Comparison of ENCODE assay signal across 21 mouse cellular contexts in the genomic region with DNA sequence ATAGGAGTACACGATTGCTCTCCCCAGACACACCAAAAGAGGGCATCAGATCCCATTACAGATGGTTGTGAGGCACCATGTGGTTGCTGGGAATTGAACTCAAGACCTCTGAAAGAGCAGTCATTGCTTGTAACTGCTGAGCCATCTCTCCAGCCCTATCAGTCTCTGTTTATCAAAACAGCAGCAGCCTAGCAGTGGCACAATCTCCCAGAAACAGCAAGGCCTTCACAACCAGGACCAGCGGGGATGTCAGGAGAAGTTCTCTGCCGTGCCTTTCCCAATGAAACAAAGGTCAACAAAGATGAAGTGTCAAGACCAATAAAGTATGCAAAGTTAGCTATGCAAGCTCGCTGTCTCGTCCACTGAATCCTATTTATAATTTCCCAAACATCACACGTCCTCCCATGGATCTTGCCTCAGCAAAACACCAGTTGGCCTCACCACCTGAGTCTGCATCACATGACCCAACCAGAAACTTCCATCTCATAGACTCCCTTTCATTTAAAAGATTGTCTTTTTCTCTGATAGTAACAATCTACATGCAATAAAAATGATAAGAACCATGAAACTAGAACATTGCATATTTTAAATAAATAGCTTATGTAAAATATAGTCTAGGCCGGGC. TPM values are rescaled to one million over a fixed set of nuclear protein-coding genes. Genes with fewer than 3 reads are reported as not detected.
DNase-seq lines count a peak whose midpoint lies in the region; ATAC-seq and TF ChIP-seq lines count a peak whose summit lies in the region.
"Had no signal": no experiment of that assay in that cellular context is flagged by ENCODE, and none has a peak within 500 bp of the region (broad histone marks: within the 10 kb centered on the region; RNA-seq: fewer than 3 reads in every experiment).

No protein-coding gene starts in this region.

- H3K36me3 ChIP-seq in liver, embryonic 13.5 days, result no peaks in the 10 kb centered on the region
- H3K36me3 ChIP-seq in liver, postnatal 0 days (replicated peaks; ENCODE audit: insufficient read depth, low read length), result no peaks in the 10 kb centered on the region
- H3K36me3 ChIP-seq in forebrain, embryonic 15.5 days, result no peaks in the 10 kb centered on the region
- H3K36me3 ChIP-seq: embryonic facial prominence, embryonic 12.5 days; heart, embryonic 10.5 days; hindbrain, embryonic 13.5 days had no signal

- peak; percentile 1 for DNase-seq in ES-CJ7 (ENCODE audit: low read depth, low spot score)
- DNase-seq in liver, embryonic 13.5 days, result no peak
- DNase-seq in liver, postnatal 0 days, result no peak
- DNase-seq in cerebellum, adult 18-20 months, result no peak
- DNase-seq in gastrocnemius, postnatal 10 days, result no peak
- DNase-seq in gastrocnemius, postnatal 4 days (ENCODE audit: low spot score in 2 of 2), result no peak
- DNase-seq: adrenal gland, adult 8-10 months; adrenal gland, postnatal 36 days; cerebellum, adult 8-10 months; cerebellum, postnatal 14 days; gastrocnemius, adult 2 months; gastrocnemius, postnatal 36 days; heart, adult 18-20 months; heart, postnatal 10 days had no signal

- H3K9ac ChIP-seq in liver, embryonic 13.5 days, result no peak overlapping the region
- H3K9ac ChIP-seq in liver, postnatal 0 days (replicated peaks), result no peak overlapping the region
- H3K9ac ChIP-seq in forebrain, embryonic 15.5 days (replicated peaks), result no peak overlapping the region
- H3K9ac ChIP-seq: embryonic facial prominence, embryonic 12.5 days; forebrain, embryonic 13.5 days; hindbrain, embryonic 13.5 days had no signal

- peak; percentile 71; the same call in 1 of the 2 replicates for TF ChIP-seq EP300 in liver, postnatal 0 days (IDR thresholded peaks at IDR 0.05; ENCODE audit: low read depth)

- H3K27ac ChIP-seq in liver, embryonic 13.5 days, result peak overlapping the region; percentile 68
- H3K27ac ChIP-seq in liver, postnatal 0 days (ENCODE audit: low read depth), result no peak overlapping the region
- no peak overlapping the region for H3K27ac ChIP-seq in forebrain, embryonic 15.5 days (replicated peaks)
- H3K27ac ChIP-seq: embryonic facial prominence, embryonic 12.5 days; forebrain, embryonic 13.5 days; gastrocnemius, adult 2 months; heart, embryonic 10.5 days; hindbrain, embryonic 13.5 days; hindbrain, postnatal 0 days had no signal

- peak; percentile 97 for ATAC-seq in erythroid progenitor cell, adult 5-6 weeks (replicated peaks; ENCODE audit: low FRiP score, poor library complexity, severe bottlenecking)
- peak; percentile 93 for ATAC-seq in liver, embryonic 13.5 days (ENCODE audit: low read depth)
- ATAC-seq in liver, postnatal 0 days, result peak; percentile 45; the same call in 1 of the 2 replicates
- no peak for ATAC-seq in forebrain, embryonic 15.5 days (replicated peaks)
- ATAC-seq: forebrain, embryonic 13.5 days; hindbrain, postnatal 0 days had no signal

- no peak for TF ChIP-seq CTCF in liver, postnatal 0 days (IDR thresholded peaks at IDR 0.05; ENCODE audit: low read depth)

- no peak overlapping the region for H3K4me2 ChIP-seq in liver, embryonic 13.5 days
- H3K4me2 ChIP-seq in liver, postnatal 0 days (ENCODE audit: low read depth, low read length), result no peak overlapping the region
- no peak overlapping the region for H3K4me2 ChIP-seq in forebrain, embryonic 15.5 days (replicated peaks)
- H3K4me2 ChIP-seq: embryonic facial prominence, embryonic 12.5 days; forebrain, embryonic 13.5 days; hindbrain, embryonic 13.5 days had no signal

- peaks cover 6% of the 10 kb centered on the region; the same call in 1 of the 2 replicates for H3K9me3 ChIP-seq in liver, embryonic 13.5 days (replicated peaks)
- no peaks in the 10 kb centered on the region for H3K9me3 ChIP-seq in liver, postnatal 0 days (ENCODE audit: low read length)
- 0 out of 2 replicates have a peak, but pooled peaks cover 4% of the 10 kb centered on the region for H3K9me3 ChIP-seq in forebrain, embryonic 15.5 days
- H3K9me3 ChIP-seq: forebrain, embryonic 13.5 days; heart, embryonic 10.5 days had no signal

- H3K4me1 ChIP-seq in liver, embryonic 13.5 days (replicated peaks), result peaks cover 21% of the 10 kb centered on the region
- peaks cover 9% of the 10 kb centered on the region for H3K4me1 ChIP-seq in liver, postnatal 0 days (ENCODE audit: insufficient read depth)
- H3K4me1 ChIP-seq in forebrain, embryonic 15.5 days, result no peaks in the 10 kb centered on the region
- H3K4me1 ChIP-seq: embryonic facial prominence, embryonic 12.5 days; forebrain, embryonic 13.5 days; heart, embryonic 10.5 days; hindbrain, embryonic 13.5 days had no signal

- H3K4me3 ChIP-seq in liver, embryonic 13.5 days (replicated peaks), result no peak overlapping the region
- H3K4me3 ChIP-seq in liver, postnatal 0 days (ENCODE audit: low read depth, low read length), result no peak overlapping the region
- H3K4me3 ChIP-seq in forebrain, embryonic 15.5 days, result no peak overlapping the region
- H3K4me3 ChIP-seq: embryonic facial prominence, embryonic 12.5 days; forebrain, embryonic 13.5 days; gastrocnemius, adult 2 months; heart, embryonic 10.5 days; hindbrain, embryonic 13.5 days had no signal

- 0 out of 2 replicates have a peak, but pooled peaks cover 3% of the 10 kb centered on the region for H3K27me3 ChIP-seq in liver, embryonic 13.5 days
- H3K27me3 ChIP-seq in liver, postnatal 0 days (ENCODE audit: insufficient read depth, low read length), result no peaks in the 10 kb centered on the region
- no peaks in the 10 kb centered on the region for H3K27me3 ChIP-seq in forebrain, embryonic 15.5 days
- H3K27me3 ChIP-seq: embryonic facial prominence, embryonic 12.5 days; forebrain, embryonic 13.5 days; hindbrain, embryonic 13.5 days had no signal

- 59% methylated on average over 7 of the region's 7 CpGs for WGBS in liver, embryonic 13.5 days (ENCODE audit: insufficient replicate concordance)
- 65% methylated on average over 7 of the region's 7 CpGs for WGBS in liver, postnatal 0 days (ENCODE audit: insufficient replicate concordance)
- 87% methylated on average over 7 of the region's 7 CpGs for WGBS in forebrain, embryonic 15.5 days

RNA-seq across cellular contexts. Expression of a gene that starts 20.3 kb away (rescaled TPM):
- total RNA-seq in erythroid progenitor cell, adult 5-6 weeks (2015; ENCODE audit: low replicate concordance), result 2.9 and 5.9 TPM in 2 replicates
- total RNA-seq in erythroid progenitor cell, adult 5-6 weeks (2017; ENCODE audit: low replicate concordance), result 9.3 and 12.5 TPM in 2 replicates
- polyA plus RNA-seq in liver, embryonic 13.5 days (2015; fragmentation: Nextera tagmentation; extraction: Ambion mirVana), result 61.3 and 64.3 TPM in 2 replicates
- polyA plus RNA-seq in liver, postnatal 0 days (2015; fragmentation: Nextera tagmentation; extraction: Ambion mirVana), result 44.4 and 46.1 TPM in 2 replicates
- 161 and 168 TPM in 2 replicates for polyA plus RNA-seq in forebrain, embryonic 15.5 days (2015; fragmentation: Nextera tagmentation; extraction: Ambion mirVana)
- 10 to 100 TPM; 28.0 to 34.5 TPM for total RNA-seq in gastrocnemius, postnatal 10 days (2021)
- 10 to 100 TPM; 42.5 to 51.7 TPM for total RNA-seq in gastrocnemius, postnatal 4 days (2021)

RNA-seq across cellular contexts. Expression of a gene that starts 24.2 kb away (rescaled TPM):
- 56.2 and 59.5 TPM in 2 replicates for total RNA-seq in erythroid progenitor cell, adult 5-6 weeks (2015; ENCODE audit: low replicate concordance)
- total RNA-seq in erythroid progenitor cell, adult 5-6 weeks (2017; ENCODE audit: low replicate concordance), result 58.9 and 62.4 TPM in 2 replicates
- polyA plus RNA-seq in liver, embryonic 13.5 days (2015; fragmentation: Nextera tagmentation; extraction: Ambion mirVana), result 54.5 and 59.6 TPM in 2 replicates
- 29.4 and 31.6 TPM in 2 replicates for polyA plus RNA-seq in liver, postnatal 0 days (2015; fragmentation: Nextera tagmentation; extraction: Ambion mirVana)
- polyA plus RNA-seq in forebrain, embryonic 15.5 days (2015; fragmentation: Nextera tagmentation; extraction: Ambion mirVana), result 59.8 and 63.0 TPM in 2 replicates
- 10 to 100 TPM; 10.3 to 11.7 TPM for total RNA-seq in gastrocnemius, postnatal 10 days (2021)
- total RNA-seq in gastrocnemius, postnatal 4 days (2021), result 10 to 100 TPM; 17.7 to 20.6 TPM

RNA-seq across cellular contexts. Expression of a gene that starts 24.4 kb away (rescaled TPM):
- 292 and 301 TPM in 2 replicates for total RNA-seq in erythroid progenitor cell, adult 5-6 weeks (2015; ENCODE audit: low replicate concordance)
- 92.2 and 190 TPM in 2 replicates for total RNA-seq in erythroid progenitor cell, adult 5-6 weeks (2017; ENCODE audit: low replicate concordance)
- 334 and 348 TPM in 2 replicates for polyA plus RNA-seq in liver, embryonic 13.5 days (2015; fragmentation: Nextera tagmentation; extraction: Ambion mirVana)
- 252 and 258 TPM in 2 replicates for polyA plus RNA-seq in liver, postnatal 0 days (2015; fragmentation: Nextera tagmentation; extraction: Ambion mirVana)
- 683 and 712 TPM in 2 replicates for polyA plus RNA-seq in forebrain, embryonic 15.5 days (2015; fragmentation: Nextera tagmentation; extraction: Ambion mirVana)
- total RNA-seq in gastrocnemius, postnatal 10 days (2021), result 100 to 1,000 TPM; 422 to 448 TPM
- total RNA-seq in gastrocnemius, postnatal 4 days (2021), result 100 to 1,000 TPM; 276 to 303 TPM

RNA-seq across cellular contexts. Expression of a gene that starts 34.3 kb away (rescaled TPM):
- not detected in 2 replicates for total RNA-seq in erythroid progenitor cell, adult 5-6 weeks (2015; ENCODE audit: low replicate concordance)
- 0.13 TPM in 1 of 2 replicates, not detected in the other for total RNA-seq in erythroid progenitor cell, adult 5-6 weeks (2017; ENCODE audit: low replicate concordance)
- 0.06 and 0.32 TPM in 2 replicates for polyA plus RNA-seq in liver, embryonic 13.5 days (2015; fragmentation: Nextera tagmentation; extraction: Ambion mirVana)
- 0.12 and 0.16 TPM in 2 replicates for polyA plus RNA-seq in liver, postnatal 0 days (2015; fragmentation: Nextera tagmentation; extraction: Ambion mirVana)
- 0.82 and 1.2 TPM in 2 replicates for polyA plus RNA-seq in forebrain, embryonic 15.5 days (2015; fragmentation: Nextera tagmentation; extraction: Ambion mirVana)
- total RNA-seq in gastrocnemius, postnatal 10 days (2021), result under 1 TPM; 0.14 to 0.38 TPM
- total RNA-seq in gastrocnemius, postnatal 4 days (2021), result under 1 TPM; 0.49 to 0.98 TPM
